Mouse (Mus musculus) skeletal muscle tissue, adult 2 months (tissue): ENCODE results near the gene Dglucy.

Experiments used
- DNase-seq: peaks from one replicate; pipeline ENCODE4 v3.0.0-alpha.2; 2012; ENCODE audit warnings: low read depth, low spot score

Dglucy gene

DNA sequence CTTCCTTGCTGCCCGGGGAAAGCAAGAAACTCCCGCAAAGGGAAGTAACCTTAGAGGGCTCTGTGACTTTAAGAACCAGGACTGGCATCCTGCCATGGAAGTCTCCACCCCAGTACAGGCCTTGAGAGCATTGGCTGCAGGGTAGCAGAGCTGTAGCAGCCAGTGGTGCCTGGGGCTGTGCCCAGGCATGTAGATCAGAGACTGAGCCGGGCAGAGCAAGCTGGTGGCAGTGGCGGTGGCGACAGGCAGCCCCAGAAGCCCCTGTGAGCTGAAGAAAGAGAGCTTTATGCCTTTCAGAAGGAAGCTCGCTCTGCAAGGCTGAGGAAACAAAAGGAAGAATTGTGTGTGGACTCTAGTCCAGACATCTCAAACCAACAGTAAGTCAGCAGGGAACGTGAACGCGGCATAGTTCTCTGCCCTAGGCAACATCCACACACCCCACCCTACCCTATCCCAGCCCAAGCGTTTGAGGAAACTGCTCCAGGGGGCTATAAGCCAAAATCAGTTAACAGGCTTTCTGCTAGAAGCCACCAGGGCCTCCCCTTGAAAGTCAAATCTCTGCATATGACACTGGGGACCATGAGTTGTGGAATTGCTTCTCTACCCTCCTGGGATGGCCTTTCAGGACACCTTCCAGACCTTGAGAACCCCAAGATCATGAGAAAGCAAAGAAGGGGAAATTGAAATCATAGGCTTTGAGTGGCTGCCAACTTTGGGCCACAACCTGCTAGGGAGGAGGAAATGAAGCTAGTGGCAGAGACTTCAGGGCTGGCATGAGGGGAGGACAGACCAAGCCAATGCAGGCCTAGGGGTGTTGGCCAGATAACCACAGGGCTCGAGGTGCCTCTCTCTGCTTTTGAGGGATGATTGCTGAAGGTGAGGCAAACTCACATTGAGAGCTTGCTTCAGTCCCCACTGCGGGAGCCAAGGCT, at the start of gene Dglucy:
Dglucy (plus strand) TSS at position 124 of the 932 bp plus-strand sequence.
- DNase-seq: peak; percentile 98

DNA sequence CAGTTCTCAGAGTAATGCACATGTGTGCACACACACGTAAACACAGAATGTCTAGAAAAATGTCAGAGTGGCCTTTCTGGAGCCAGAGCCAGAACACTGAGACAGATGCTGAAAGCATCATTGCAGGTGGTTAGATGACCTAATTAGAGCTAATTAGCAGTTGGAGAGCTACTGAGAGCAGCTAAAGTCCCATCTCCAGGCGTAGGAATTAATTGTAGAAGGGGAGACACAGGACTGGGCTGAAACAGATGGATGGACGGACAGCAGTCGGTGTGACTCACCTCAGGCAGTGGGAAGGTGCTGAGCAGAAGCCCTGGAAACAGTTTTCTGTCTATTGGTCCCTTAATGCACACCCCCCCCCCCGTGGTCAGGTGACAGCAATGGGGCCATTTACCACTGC, 43.7 kb upstream of the Dglucy start:
- no peak for DNase-seq

DNA sequence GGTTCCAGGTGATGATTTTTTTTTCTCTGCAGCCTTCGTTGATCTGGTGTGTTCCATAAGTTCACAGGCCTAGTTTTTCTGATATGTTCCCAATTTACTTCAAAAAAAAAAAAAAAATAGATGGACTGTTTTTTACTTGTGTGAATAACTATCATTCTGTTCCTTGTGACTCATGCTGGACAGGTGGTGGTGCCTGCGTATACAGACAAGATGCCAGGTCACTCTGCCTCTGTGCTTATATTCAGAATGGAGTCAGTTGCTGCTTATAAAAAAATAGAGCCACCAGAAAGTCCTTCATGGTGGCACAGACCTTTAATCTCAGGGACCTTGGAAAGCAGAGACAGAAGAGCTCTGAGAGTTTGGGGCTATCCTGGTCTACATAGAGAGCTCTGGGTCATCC, 43.3 kb upstream of the Dglucy start:
- no peak for DNase-seq

DNA sequence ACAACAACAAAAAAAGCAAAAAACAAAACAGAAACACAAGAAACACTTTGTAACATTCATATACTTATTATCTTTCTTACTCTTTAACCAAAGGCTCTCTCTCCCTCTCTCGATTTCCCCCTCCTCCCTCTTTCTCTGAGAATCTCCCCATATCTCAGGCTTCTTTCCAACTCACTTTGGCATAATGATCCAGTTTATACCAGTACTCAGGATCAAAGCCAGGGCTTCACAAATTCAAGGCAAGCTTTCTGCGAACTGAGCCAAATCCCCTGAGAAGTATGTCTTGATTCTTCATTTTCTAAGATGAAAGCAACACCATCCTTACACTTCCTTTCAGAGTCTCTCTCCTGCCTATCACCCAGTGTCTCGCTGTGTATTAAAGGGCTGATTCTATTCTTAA, 40.4 kb upstream of the Dglucy start:
- no peak for DNase-seq

DNA sequence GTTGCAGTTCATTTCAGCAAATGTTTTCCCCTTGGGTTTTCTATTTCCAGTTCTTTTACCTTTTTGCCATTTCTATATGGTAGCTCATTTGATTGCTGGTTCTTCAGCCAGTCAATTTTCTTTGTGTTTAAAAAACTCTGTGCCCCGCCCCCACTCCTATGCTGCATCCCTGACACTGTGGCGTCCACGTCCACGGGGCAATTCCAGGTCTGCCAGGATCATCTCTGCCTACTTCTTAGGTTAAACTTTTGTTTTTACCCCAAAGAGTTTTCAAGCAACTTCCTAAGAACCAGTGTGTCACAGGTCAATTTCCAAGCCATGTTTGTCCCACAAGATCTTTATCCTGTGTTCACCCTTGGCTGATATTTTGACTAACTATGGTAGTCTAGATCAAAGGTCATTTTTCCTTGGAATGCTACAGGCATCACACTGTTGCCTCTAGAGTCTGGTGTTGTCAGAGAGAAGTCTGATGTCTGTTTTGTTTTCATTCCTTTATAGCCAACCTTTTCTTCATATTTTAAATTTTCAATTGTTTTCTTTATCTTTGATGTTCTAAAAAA, 39.8 kb upstream of the Dglucy start:
- no peak for DNase-seq

DNA sequence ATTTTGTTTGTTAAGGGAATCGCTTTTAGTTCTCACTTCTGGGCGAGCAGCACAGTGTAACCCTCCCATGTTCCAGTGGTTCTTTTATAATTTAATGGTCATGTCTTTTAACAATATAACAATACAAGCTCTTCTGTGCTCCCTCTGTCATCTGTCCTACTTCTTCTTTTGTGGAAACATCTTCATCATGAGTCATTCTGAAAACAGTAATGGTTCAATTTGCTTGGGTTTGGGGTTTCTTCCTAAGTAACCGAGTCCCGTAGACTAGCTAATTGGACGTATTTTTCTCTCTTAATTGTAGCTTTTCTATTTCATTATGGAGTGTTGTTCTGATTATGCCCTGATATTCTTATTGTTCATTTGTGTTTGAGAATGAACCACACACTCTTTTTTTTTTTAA, 38.5 kb upstream of the Dglucy start:
- DNase-seq: no peak

DNA sequence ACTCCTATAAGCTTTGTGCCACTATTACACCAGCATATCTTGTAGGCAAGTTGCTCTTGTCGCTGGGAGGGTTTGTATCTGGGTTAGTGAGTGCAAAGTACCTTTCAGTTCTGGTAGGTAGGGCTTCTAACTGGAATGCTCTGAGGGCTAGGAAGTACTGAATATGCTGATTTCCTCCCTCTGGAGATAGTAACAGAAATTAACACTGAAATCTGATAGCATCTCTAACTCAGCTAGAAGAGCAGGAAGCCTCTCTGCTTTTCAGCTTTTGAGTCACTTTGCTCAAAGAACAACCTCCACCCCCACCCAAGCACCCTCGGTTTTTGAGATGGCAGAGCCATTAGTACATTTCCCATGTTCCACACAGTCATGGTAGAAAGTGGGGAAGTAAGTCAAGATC, 36.4 kb upstream of the Dglucy start:
- DNase-seq: no peak

DNA sequence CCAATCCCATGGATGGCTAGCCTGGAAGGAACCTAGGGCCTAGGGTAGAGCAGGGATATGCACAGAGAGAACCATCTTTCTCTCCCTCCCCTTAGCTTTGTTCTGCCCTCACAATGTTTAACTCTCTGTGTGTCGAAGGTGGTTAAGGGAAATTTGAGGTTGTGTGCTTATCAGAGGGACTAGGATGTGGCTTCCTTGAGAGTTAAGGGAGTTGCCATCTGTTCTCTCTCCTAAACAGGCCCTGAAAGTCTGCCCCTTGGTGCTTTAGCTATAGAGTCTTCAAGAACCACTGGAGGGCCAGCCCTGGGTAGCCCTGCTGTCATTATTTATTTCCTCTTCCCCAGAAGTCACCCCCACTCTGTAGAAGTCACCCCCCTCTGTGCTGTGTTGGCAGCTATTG, 25.9 kb upstream of the Dglucy start:
- no peak for DNase-seq

DNA sequence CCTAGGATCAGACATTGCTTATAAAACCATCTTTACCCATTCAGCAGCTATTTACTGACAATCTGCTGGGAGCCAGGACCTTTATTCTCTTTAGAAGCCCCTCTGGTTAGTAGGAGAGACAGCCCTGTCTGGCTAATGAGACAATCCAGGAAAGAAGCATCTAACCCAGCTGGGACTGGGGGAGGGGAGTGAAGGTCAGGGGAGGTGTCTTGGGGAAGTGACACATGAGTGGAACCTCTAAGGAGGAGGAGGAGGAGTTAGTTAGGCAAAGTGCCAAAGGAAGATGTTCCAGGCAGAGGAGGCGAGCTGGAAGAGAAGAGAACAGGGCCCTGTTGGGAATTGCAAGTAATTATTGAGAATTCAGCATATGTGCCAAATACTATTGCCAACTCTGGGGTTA, 25.1 kb upstream of the Dglucy start:
- no peak for DNase-seq

DNA sequence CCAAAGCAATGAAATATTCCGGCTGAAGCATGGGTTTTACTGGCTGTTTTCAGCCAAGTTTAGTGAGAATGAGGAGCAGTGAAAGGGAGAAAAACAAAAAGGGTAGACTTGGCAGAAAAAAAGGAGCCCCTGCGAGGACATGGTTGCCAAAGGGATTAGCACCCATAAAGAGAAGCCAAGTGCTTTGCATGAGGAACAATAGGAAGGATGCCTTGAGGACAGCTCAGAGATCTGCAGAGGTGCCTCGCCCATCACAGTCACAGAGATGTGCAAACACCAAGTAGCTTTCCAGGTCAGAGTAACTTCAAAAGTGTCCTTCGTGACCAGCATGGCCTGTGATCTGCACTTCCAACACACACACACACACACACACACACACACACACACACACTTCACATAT, 21.4 kb upstream of the Dglucy start:
- no peak for DNase-seq

DNA sequence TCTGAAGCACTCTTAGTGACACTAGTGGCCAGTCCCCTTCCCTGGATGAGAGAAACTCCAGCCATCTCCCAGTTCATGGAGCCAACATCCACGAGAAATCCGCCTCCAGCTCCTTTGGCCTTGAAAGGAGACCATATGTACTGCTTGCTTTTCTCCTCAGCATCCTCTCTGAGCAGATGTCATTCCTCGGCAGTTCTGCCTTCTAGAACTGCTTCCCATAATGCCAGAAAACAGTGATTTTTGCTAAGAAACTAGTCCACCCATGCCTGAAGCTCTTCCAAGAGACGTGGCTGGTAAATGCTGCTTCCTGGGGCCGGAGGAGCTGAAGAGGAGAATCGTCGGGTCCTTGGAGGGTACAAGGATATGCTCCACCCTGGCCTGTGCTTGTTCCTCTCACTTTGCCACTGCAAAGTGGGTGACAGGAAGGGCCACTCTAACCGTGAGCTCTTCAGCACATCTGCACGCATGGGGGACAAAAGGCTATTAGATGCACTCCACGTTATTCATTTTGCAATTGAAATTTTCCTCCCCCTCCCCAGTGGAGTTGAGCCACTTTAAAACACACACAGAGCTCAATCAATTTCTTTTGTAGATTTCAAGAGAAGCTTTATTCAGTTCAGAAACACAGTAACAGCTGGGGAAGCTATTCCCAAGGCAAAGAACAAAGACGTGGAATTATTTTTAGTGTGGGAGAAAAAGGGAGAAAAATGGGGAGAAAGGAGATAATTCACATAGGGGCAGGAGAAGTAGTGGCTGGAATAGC, 16.0 kb upstream of the Dglucy start:
- no peak for DNase-seq

DNA sequence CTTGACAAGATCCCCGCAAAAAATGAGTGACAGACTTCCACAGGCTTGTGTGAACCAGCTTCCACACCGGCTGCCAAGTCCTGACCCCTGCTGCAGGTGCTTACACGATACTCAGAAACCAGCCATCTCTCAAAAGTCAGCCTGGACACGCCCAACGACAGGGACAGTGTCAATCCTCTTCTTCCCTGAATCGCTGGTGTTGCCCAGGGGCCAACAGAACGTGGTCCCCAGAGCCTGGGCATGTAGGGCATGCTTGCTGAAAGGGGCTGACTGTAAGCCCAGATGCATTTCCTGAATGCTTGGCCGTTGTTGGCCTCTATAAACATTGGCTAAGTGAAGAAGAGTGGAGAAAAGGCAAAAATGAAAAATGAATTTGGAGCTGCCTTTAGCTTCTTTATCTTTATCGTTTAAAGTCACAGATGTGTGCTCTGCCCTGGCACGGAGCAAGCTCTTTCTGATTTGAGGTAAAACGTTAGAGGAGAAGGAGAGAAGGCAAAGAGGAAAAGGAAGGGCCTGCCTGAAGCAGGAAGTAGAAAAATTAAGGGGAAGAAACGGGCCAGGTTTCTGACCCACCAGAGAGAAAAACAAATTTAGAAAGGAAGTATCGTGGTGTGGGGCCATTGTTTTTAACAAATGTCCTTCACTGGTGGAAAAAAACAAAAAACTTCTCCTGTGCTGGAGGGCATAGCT, 14.4 kb upstream of the Dglucy start:
- DNase-seq: no peak

DNA sequence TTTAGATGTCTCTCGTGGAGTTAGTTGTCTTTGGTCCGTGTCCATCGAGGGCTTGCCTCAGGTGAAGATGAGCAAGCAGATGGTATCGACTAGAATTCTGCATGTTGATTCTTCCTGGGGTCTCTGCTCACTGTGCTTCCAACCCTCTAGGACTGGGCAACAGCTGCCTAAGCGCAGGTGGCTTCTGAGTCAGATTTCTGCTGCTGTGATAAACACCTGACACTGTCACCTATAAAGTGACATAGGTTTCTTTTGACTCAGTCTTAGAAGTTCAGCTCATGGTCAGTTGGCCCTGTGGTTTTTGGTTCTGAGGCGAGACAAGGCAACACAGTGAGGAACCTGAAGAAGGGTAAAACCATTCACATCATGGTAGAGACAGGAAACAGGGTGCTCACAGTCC, 9.0 kb upstream of the Dglucy start:
- no peak for DNase-seq

DNA sequence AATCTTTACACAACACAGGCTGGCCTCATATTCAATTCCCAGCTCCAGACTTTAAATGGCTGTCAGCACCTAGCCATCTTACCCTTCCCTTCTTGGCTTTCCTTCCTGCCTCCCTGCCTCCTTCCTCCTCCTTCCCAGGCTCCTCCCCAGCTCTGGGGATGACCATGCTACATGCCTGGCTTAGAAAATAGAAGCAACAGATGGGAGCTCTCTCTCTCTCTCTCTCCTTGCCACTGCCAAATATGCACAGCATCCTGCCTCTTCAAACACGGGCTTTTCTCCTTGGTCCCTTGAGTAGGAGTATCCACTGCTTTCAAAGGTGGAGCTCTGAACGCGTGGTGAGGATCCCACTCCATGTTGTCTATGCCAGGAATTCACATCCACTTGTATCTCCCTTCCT, 8.1 kb upstream of the Dglucy start:
- DNase-seq: no peak

DNA sequence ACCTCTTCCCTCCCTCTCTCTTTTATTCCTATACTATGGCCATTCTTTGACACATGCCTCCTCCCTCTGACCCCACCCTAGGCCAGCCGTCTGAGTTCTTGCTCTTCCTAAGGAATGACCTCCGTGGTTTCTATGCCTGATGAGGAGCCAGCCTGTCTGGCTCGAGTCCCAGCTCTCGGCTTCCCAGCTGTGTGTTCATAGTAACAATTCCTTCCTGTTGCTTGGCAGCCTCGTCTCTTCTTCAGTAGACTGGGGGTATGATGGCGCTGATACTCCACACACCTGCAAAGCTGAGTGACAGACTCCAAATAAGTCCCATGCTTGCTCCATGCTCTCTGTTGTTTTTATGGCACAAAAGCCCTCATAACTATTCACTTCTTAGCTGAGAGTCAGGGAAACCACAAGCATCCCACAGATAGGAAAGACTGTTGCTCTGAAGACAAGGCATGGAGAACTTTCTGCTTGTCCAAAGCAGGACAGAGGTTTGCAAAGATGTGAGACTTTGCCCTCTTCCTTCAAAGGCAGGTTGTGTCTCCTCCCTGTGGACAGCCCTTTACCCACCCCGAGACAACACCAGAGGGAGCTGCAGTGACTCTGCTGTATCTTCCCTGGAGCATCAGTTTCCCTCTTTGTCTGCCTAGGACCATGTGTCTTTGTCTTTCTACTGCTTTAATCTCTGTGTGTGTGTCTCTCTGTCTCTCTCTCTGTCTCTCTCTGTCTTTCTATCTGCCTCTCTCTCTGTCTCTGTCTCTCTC, 6.5 kb upstream of the Dglucy start:
- DNase-seq: peak; percentile 52

DNA sequence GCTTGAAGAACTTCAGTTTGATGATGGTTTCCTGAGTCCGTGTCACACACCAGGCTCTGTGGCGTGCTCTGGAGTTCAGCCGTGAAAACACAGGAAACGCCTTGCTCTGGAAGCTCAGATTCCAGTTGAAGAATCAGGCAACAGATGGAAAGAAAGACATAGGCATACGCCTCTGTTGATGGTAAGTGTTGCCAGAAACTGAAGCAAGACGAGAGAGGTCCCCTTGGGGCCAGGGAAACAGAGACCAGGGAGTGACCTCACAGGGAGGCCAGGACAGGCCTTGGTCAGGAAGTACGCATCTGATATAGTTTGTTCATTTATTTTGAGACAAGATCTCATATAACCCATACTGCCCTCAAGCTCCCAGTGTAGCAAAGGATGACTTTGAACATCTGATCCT, 4.1 kb upstream of the Dglucy start:
- peak; percentile 58 for DNase-seq

DNA sequence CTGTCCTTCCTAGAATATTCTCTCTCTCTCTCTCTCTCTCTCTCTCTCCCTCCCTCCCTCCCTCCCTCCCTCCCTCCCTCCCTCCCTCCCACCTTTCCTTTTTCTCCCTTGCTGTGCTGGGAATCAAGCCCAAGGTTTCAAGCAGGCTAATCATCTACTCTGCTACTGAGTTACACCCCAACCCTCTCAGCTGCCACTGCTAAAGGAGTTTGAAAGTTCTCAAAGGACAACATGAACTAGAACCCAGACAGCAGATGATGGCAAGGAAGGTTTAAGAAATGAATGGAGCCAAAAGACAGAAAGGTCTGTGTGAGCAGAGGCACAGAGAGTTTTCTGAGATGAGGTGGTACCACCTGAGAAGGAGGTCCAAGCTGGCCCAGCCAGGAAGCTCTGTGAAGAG, 3.6 kb upstream of the Dglucy start:
- no peak for DNase-seq

DNA sequence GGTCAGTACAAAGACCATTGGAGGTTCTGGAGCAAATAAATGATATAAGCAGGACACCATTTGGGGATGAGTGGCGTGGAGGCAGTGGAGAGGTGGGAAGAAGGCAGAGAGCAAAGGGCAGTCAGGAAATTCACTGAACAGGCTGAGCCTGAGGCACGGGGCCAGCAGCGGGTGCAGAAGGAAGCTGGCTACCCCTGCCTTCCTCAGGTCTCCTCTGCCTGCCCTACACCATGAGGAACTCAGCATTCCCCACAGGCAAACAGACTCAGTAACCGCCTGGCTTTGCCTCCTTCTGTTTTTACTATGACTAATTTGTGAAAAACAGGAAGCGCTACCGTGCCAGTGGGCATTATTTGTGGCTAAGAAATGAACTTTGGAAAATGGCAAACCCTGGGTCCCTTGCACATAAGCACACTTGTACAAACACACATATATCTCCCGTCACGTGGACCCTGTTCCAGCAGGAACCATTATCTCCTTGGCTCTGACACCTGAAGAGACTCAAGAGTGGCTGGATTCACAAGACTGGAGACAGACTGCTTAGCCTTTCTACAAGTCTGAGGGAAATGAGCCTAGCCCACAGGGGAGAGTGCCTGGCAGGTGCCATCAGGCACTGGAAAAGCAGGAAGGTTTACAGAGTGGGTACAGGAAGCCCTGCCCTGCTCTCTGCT, 2.8 kb upstream of the Dglucy start:
- DNase-seq: peak; percentile 36

DNA sequence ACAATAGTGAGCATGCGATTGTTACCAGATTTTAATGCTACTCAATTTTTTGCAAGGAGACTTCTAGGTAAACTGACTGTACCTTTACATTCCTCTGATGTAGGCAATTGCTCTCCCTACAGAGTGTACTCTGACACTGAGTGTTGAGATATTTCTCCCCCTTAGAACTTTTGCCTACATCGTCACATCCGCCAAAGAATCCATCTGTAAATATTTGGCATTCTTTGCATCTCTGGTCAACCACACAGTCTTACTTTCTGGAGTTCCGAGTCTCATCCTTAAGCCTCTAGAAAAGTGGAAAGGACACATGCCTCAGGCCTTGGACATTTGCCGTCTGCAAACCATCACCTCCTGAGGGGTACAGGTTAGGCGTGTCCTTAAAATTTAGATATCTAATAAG, 1.9 kb upstream of the Dglucy start:
- no peak for DNase-seq

DNA sequence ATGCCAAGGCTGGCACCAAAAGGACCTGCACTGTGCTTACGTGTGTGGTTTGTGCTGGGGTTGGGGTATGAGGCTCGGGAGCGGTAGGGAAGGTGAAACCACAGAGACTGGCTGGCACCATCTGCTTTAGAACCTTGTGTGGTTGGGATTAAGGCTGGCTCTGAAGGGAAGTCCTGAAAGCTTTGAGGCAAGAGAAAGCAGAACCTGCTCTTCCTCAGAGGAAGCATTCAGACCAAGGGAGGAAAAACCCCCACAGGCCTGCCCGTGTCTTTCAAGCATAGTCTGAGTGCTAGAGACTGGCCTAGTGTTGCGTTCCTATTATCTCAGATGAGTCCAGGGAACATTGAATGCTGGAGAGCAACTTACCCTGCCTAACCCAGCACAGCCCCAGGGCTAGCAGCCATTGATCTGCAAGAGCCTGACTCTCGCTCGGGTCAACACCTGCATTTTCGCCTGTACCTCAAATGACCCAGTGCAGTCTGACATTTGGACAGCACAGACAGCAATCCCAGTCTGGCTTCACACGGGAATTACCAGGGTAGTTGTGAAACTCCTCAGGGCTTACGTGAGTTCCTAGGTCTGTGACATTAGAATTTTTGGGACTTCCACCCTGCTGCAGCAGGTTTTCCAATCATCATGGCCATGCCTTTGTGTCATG, 452 bp upstream of the Dglucy start:
- DNase-seq: no peak
